Mouse (Mus musculus): ENCODE data around the gene Abhd2. TPM values are rescaled to one million over a fixed set of nuclear protein-coding genes. Genes with fewer than 3 reads are reported as not detected.
A peak's percentile ranks its signal among the peaks of the same experiment; 100 is the strongest.

Abhd2 gene
- polyA plus RNA-seq, 1 experiment from 2014 or later: 11.4 TPM

- no peak for ATAC-seq (ENCODE audit: insufficient read depth)
- Histone ChIP-seq H3K9ac (no peak overlapping the region; the same call in 1 of the 2 replicates), H3K4me3 (replicated peaks) (no peak overlapping the region), H3K27ac (replicated peaks) (peak overlapping the region; percentile 75), H3K27me3 (no peaks in the 10 kb centered on the region), H3K4me2 (no peak overlapping the region), H3K36me3 (replicated peaks) (0 out of 2 replicates have a peak, but pooled peaks cover 6% of the 10 kb centered on the region), H3K4me1 (replicated peaks) (peaks cover 75% of the 10 kb centered on the region), H3K9me3 (replicated peaks) (no peaks in the 10 kb centered on the region)
- 63% methylated on average over 19 of the region's 19 CpGs for WGBS (ENCODE audit: insufficient replicate concordance)
These were observed 36.5 kb downstream of the Abhd2 start for GRCm38 (mm10) chr7:79309247-79310190.

- 0 out of 2 replicates have a peak, but pooled peaks have one; percentile 35 for ATAC-seq (ENCODE audit: insufficient read depth)
- 64% methylated on average over 1 of the region's 1 CpGs for WGBS (ENCODE audit: insufficient replicate concordance)
- H3K27me3 ChIP-seq: no peaks in the 10 kb centered on the region
- H3K27ac ChIP-seq (replicated peaks): peak overlapping the region; percentile 75
- H3K4me1 ChIP-seq (replicated peaks): peaks cover 82% of the 10 kb centered on the region
- H3K36me3 ChIP-seq (replicated peaks): 0 out of 2 replicates have a peak, but pooled peaks cover 4% of the 10 kb centered on the region
- no peaks in the 10 kb centered on the region for H3K9me3 ChIP-seq (replicated peaks)
- no peak overlapping the region for H3K4me3 ChIP-seq (replicated peaks)
- no peak overlapping the region for H3K9ac ChIP-seq
- H3K4me2 ChIP-seq: no peak overlapping the region
These were observed 37.2 kb downstream of the Abhd2 start for GRCm38 (mm10) chr7:79310191-79310555.

GRCm38 (mm10) chr7:79311420-79311988 lies 38.5 kb downstream of the Abhd2 start:
- no peaks in the 10 kb centered on the region for H3K27me3 ChIP-seq
- no peaks in the 10 kb centered on the region for H3K36me3 ChIP-seq (replicated peaks)
- no peak overlapping the region for H3K9ac ChIP-seq
- no peak for ATAC-seq (ENCODE audit: insufficient read depth)
- H3K4me1 ChIP-seq (replicated peaks): peaks cover 91% of the 10 kb centered on the region
- H3K9me3 ChIP-seq (replicated peaks): no peaks in the 10 kb centered on the region
- WGBS (ENCODE audit: insufficient replicate concordance): 80% methylated on average over 5 of the region's 5 CpGs
- H3K27ac ChIP-seq (replicated peaks): no peak overlapping the region; the same call in 1 of the 2 replicates
- H3K4me2 ChIP-seq: no peak overlapping the region
- H3K4me3 ChIP-seq (replicated peaks): no peak overlapping the region

- Histone ChIP-seq H3K4me1 (replicated peaks) (peaks cover 91% of the 10 kb centered on the region), H3K4me2 (no peak overlapping the region), H3K27me3 (no peaks in the 10 kb centered on the region), H3K27ac (replicated peaks) (0 out of 2 replicates have a peak overlapping the region, but pooled peaks have one; percentile 45), H3K9ac (no peak overlapping the region), H3K9me3 (replicated peaks) (no peaks in the 10 kb centered on the region), H3K4me3 (replicated peaks) (no peak overlapping the region), H3K36me3 (replicated peaks) (0 out of 2 replicates have a peak, but pooled peaks cover 2% of the 10 kb centered on the region)
- no peak for ATAC-seq (ENCODE audit: insufficient read depth)
- 66% methylated on average over 8 of the region's 8 CpGs for WGBS (ENCODE audit: insufficient replicate concordance)
These were observed 39.2 kb downstream of the Abhd2 start for GRCm38 (mm10) chr7:79312246-79312645.

GRCm38 (mm10) chr7:79313519-79314059 lies 40.6 kb downstream of the Abhd2 start:
- H3K4me3 ChIP-seq (replicated peaks): no peak overlapping the region
- no peaks in the 10 kb centered on the region for H3K9me3 ChIP-seq (replicated peaks)
- no peaks in the 10 kb centered on the region for H3K27me3 ChIP-seq
- 0 out of 2 replicates have a peak, but pooled peaks cover 2% of the 10 kb centered on the region for H3K36me3 ChIP-seq (replicated peaks)
- peak overlapping the region; percentile 34 for H3K4me2 ChIP-seq
- peaks cover 92% of the 10 kb centered on the region for H3K4me1 ChIP-seq (replicated peaks)
- peak; percentile 38 for ATAC-seq (ENCODE audit: insufficient read depth)
- WGBS (ENCODE audit: insufficient replicate concordance): 21% methylated on average over 12 of the region's 12 CpGs
- 0 out of 2 replicates have a peak overlapping the region, but pooled peaks have one; percentile 1 for H3K9ac ChIP-seq
- peak overlapping the region; percentile 69 for H3K27ac ChIP-seq (replicated peaks)

GRCm38 (mm10) chr7:79314517-79314916 lies 41.5 kb downstream of the Abhd2 start:
- no peak overlapping the region for H3K4me2 ChIP-seq
- peak overlapping the region; percentile 70; the same call in 1 of the 2 replicates for H3K27ac ChIP-seq (replicated peaks)
- H3K27me3 ChIP-seq: no peaks in the 10 kb centered on the region
- 27% methylated on average over 5 of the region's 5 CpGs for WGBS (ENCODE audit: insufficient replicate concordance)
- H3K4me3 ChIP-seq (replicated peaks): no peak overlapping the region
- peaks cover 83% of the 10 kb centered on the region for H3K4me1 ChIP-seq (replicated peaks)
- H3K9me3 ChIP-seq (replicated peaks): no peaks in the 10 kb centered on the region
- H3K36me3 ChIP-seq (replicated peaks): 0 out of 2 replicates have a peak, but pooled peaks cover 2% of the 10 kb centered on the region
- ATAC-seq (ENCODE audit: insufficient read depth): no peak
- no peak overlapping the region for H3K9ac ChIP-seq

GRCm38 (mm10) chr7:79315149-79315548 lies 42.1 kb downstream of the Abhd2 start:
- peaks cover 76% of the 10 kb centered on the region for H3K4me1 ChIP-seq (replicated peaks)

GRCm38 (mm10) chr7:79316069-79316695 lies 43.2 kb downstream of the Abhd2 start:
- 60% methylated on average over 10 of the region's 10 CpGs for WGBS (ENCODE audit: insufficient replicate concordance)
- Histone ChIP-seq H3K36me3 (replicated peaks) (0 out of 2 replicates have a peak, but pooled peaks cover 2% of the 10 kb centered on the region), H3K27me3 (no peaks in the 10 kb centered on the region), H3K27ac (replicated peaks) (0 out of 2 replicates have a peak overlapping the region, but pooled peaks have one; percentile 24), H3K4me1 (replicated peaks) (peaks cover 70% of the 10 kb centered on the region), H3K4me3 (replicated peaks) (no peak overlapping the region), H3K9ac (no peak overlapping the region), H3K4me2 (no peak overlapping the region), H3K9me3 (replicated peaks) (no peaks in the 10 kb centered on the region)
- ATAC-seq (ENCODE audit: insufficient read depth): no peak

More at GRCm38 (mm10) chr7:79315149-79315548, 42.1 kb downstream of the Abhd2 start:
- H3K4me3 ChIP-seq (replicated peaks): no peak overlapping the region
- H3K27me3 ChIP-seq: no peaks in the 10 kb centered on the region
- no peak for ATAC-seq (ENCODE audit: insufficient read depth)
- 27% methylated on average over 8 of the region's 8 CpGs for WGBS (ENCODE audit: insufficient replicate concordance)
- H3K4me2 ChIP-seq: no peak overlapping the region
- H3K9me3 ChIP-seq (replicated peaks): no peaks in the 10 kb centered on the region
- H3K36me3 ChIP-seq (replicated peaks): 0 out of 2 replicates have a peak, but pooled peaks cover 2% of the 10 kb centered on the region
- H3K27ac ChIP-seq (replicated peaks): peak overlapping the region; percentile 6; the same call in 1 of the 2 replicates
- no peak overlapping the region for H3K9ac ChIP-seq

- Histone ChIP-seq H3K27ac (replicated peaks) (no peak overlapping the region), H3K4me2 (no peak overlapping the region), H3K4me3 (replicated peaks) (no peak overlapping the region), H3K27me3 (no peaks in the 10 kb centered on the region), H3K9me3 (replicated peaks) (no peaks in the 10 kb centered on the region), H3K4me1 (replicated peaks) (peaks cover 57% of the 10 kb centered on the region), H3K36me3 (replicated peaks) (0 out of 2 replicates have a peak, but pooled peaks cover 4% of the 10 kb centered on the region), H3K9ac (no peak overlapping the region)
- no peak for ATAC-seq (ENCODE audit: insufficient read depth)
- 59% methylated on average over 7 of the region's 7 CpGs for WGBS (ENCODE audit: insufficient replicate concordance)
These were observed 44.6 kb downstream of the Abhd2 start for GRCm38 (mm10) chr7:79317576-79317975.

GRCm38 (mm10) chr7:79318110-79318801 lies 45.3 kb downstream of the Abhd2 start:
- no peaks in the 10 kb centered on the region for H3K9me3 ChIP-seq (replicated peaks)
- H3K9ac ChIP-seq: no peak overlapping the region
- H3K4me2 ChIP-seq: no peak overlapping the region
- H3K27ac ChIP-seq (replicated peaks): no peak overlapping the region
- peaks cover 51% of the 10 kb centered on the region for H3K4me1 ChIP-seq (replicated peaks)
- 0 out of 2 replicates have a peak, but pooled peaks cover 11% of the 10 kb centered on the region for H3K36me3 ChIP-seq (replicated peaks)
- no peak for ATAC-seq (ENCODE audit: insufficient read depth)
- H3K27me3 ChIP-seq: no peaks in the 10 kb centered on the region
- H3K4me3 ChIP-seq (replicated peaks): no peak overlapping the region
- 17% methylated on average over 13 of the region's 13 CpGs for WGBS (ENCODE audit: insufficient replicate concordance)

Data from liver, embryonic 15.5 days (tissue).